Mouse (Mus musculus) megakaryocyte progenitor cell, adult 5-6 weeks (primary cell): ENCODE measurements around the gene Zc3h12c. TPM values are rescaled to one million over a fixed set of nuclear protein-coding genes. Genes with fewer than 3 reads are reported as not detected.
"Not testable (repeated sequence)": the region's sequence is repeated elsewhere in the genome, so short reads cannot be mapped to it uniquely, and the experiment has no call there.

Experiments
- ATAC-seq: replicated peaks from 2 replicates; pipeline ENCODE4 v1.8.0; 2016; ENCODE audit warnings: mild to moderate bottlenecking, moderate TSS enrichment, inconsistent platforms; ENCODE audit not compliant: poor library complexity
- total RNA-seq, 2 experiments: library from RNA; stranded (forward) in 1 of 2; stranded (reverse) in 1 of 2; fragments of 157-497, 149-512 nt in 1 of 2; fragments of 200-1000 nt in 1 of 2; gene quantifications; 2 replicates each; pipeline versions ENCODE4 v1.2.3 to v1.2.4; 2015 to 2017

The Zc3h12c gene
- total RNA-seq, 2 experiments from 2014 or later: 4.3 TPM

GRCm38 (mm10) chr9:52103448-52104224 is 64.7 kb downstream of the Zc3h12c start:
- peak; percentile 51 for ATAC-seq

GRCm38 (mm10) chr9:52102060-52102844 is 66.1 kb downstream of the Zc3h12c start:
- ATAC-seq: 0 out of 2 replicates have a peak, but pooled peaks have one; percentile 9

GRCm38 (mm10) chr9:52100426-52100825 is 67.9 kb downstream of the Zc3h12c start:
- no peak for ATAC-seq

GRCm38 (mm10) chr9:52098600-52098999 is 69.8 kb downstream of the Zc3h12c start:
- peak; percentile 82 for ATAC-seq

DNA sequence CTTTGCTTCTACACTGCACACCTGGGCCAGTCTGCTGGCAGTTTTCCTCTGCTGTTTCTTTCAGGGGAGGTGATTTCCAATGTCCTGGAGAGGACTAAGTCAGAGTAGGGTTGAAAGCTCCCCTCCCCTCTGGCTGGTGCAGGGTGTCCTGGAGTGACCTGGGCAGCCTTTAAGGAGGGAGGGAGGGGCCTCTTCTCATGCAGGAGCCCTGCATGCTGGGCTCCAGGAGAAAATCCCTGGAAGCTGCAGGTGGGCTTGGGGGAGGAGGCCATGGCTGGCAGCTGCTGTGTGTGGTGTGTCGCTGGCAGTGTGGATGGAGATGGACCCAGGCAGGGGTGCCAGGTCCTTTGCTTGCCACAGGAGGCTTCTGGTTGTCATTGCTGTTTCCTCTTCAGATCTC is 71.0 kb downstream of the Zc3h12c start:
- no peak for ATAC-seq

GRCm38 (mm10) chr9:52095666-52096065 is 72.7 kb downstream of the Zc3h12c start:
- no peak for ATAC-seq

DNA sequence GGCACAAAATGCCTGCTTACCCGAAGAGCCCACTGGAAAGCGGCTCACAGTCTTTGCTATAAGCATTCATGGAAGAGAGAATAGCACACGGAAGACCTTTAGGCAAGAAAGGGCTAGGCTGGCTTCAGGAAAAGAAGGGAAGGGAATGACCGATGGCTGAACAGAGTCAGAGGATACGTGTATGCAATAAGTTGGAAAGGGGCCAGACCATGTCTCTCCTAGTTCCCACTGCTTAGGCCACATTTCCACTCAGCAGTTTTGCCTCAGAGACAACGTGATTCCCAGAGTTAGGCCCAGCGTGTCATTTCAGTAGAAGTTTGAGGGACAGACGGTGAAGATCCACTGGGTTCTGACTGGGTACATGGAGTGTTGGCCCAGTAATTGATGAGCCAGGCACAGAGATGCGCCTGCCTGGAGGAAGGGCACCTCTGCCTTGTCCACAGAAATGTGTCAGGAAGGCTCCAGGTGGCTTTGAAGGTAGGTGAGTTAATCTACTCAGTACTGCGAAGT is 73.8 kb downstream of the Zc3h12c start:
- no peak for ATAC-seq

DNA sequence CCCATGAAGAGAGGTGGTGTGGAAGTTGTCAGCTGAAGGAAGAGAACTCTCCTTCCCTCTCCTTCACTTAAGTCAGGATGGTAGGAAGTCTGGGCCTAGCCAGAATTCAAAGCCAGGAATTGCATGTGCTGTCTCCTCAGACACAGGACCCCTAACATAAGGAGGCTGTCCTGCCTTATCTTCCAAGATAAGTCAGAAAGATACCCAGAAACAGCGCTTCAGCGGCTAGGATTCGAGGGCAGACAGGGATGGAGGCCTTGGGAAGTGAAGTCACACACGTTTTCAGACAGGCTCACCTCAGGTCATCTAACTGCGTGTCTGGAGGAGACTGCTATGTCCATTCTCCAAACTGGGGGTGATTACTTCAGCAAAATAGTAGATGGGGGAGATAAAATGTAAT is 74.4 kb downstream of the Zc3h12c start:
- ATAC-seq: no peak

GRCm38 (mm10) chr9:52093108-52093507 is 75.3 kb downstream of the Zc3h12c start:
- ATAC-seq: peak; percentile 77

DNA sequence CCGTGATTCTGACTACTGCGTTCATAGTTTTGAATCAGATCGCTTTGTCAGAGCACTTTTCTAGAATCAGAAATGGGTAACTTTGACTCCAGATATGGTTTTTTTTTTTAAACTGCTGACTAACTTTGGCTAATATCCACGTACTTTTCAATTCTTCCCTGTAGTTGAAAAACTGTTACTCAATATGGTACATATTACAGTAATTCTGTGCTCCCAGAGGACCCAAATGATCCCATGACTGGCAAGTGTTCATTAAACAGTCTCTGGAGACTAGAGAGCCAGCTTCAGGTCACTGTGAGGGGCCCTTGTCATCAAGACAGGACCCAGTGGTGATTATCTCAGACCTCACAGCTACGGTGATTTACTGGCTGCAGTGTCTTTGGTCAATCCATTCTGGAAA is 76.1 kb downstream of the Zc3h12c start:
- ATAC-seq: no peak

GRCm38 (mm10) chr9:52091752-52092151 is 76.6 kb downstream of the Zc3h12c start:
- peak; percentile 36 for ATAC-seq

DNA sequence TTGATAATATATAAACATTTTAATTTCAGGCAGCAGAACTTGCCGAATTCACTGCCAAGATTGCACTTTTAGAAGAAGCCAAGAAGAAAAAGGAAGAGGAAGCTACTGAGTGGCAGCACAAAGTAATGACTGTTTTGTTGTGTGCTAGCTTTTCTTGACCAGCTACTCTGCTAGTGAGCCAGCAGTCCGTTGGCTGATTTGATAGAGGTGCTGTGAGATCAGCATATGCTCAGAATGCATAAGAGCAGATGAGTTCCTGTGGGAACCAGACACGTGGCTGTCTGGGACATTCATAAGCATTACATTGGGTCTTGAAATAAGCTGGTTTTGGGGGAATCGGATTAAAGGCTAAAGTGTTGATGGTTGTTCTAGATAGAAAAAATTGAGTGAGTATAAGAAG is 86.0 kb downstream of the Zc3h12c start:
- ATAC-seq: no peak

DNA sequence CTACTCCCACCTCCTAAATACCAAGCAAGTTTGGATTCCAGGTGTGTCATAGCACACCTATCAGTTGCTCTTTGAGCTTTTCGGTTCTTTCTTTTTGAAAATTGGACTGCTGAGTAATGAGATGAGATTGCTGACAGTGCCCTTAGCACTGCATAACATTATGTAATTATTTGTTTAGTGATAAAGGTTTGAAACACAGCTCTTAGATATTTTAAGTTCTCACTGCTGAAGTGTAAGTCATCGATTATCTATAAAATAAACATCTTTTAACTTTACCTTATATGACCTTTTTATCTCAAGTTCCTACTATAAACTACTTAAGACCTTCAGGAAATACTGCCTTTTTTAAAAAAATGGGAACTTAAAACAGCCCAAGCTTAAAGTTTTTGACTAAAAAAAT is 86.4 kb downstream of the Zc3h12c start:
- ATAC-seq: no peak

DNA sequence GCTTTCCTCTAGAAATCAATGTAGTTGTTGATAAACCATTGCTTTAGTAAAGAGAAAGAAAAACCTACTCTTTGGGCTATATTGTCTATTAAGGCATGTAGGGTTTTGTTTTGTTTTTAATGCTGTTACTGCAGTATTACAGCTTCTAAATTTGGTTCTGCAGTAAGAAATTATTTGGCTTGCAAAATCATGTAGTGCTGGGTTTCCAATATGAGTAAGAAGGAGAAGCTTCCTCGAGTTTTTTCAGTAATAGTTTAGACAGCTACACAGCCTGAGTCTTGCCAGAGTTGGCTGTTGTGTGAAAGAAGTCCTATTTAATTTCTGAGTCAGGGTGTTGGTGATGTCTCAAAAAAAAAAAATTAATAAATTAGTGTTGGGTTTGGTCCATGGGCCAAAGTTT is 90.7 kb downstream of the Zc3h12c start:
- ATAC-seq: no peak

GRCm38 (mm10) chr9:52076089-52076488 is 92.3 kb downstream of the Zc3h12c start:
- no peak for ATAC-seq

GRCm38 (mm10) chr9:52072202-52072601 is 96.2 kb downstream of the Zc3h12c start:
- ATAC-seq: no peak

- not testable (repeated sequence) for ATAC-seq
Observed at GRCm38 (mm10) chr9:52071352-52071751, 97.0 kb downstream of the Zc3h12c start.

DNA sequence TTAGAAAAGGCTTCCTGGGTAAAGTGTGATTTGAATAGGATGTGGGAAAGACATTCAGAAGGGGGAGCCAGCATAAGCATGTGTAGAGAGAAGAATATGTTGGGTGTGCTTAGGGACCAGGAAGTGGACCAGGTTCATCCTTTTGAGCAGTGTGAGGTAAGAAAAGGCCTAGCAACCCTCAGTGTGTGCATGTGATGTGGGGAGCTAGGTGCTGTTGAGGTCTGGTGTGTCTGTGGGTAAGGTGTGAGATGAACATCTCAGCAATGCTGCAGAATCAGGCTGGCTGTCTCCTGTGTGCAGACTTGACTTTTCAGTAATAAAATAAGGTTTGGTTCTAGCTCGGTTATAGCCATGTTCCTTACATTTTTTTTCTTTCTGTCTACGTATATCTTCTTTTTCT is 98.3 kb downstream of the Zc3h12c start:
- no peak for ATAC-seq
